21 mouse cellular contexts compared by ENCODE assay signal in genomic region chr4:114643679-114644208, GRCm38 (mm10).
A peak's percentile ranks its signal among the peaks of the same experiment; 100 is the strongest.
DNase-seq lines count a peak whose midpoint lies in the region; ATAC-seq and TF ChIP-seq lines count a peak whose summit lies in the region.
"Had no signal": no experiment of that assay in that cellular context is flagged by ENCODE, and none has a peak within 500 bp of the region (broad histone marks: within the 10 kb centered on the region; RNA-seq: fewer than 3 reads in every experiment).

No protein-coding gene starts in this region.

- peak overlapping the region; percentile 11; the same call in 1 of the 2 replicates for H3K4me2 ChIP-seq in hindbrain, embryonic 12.5 days (replicated peaks)
- no peak overlapping the region for H3K4me2 ChIP-seq in hindbrain, embryonic 11.5 days (replicated peaks; ENCODE audit: low read depth, low read length)
- H3K4me2 ChIP-seq in intestine, postnatal 0 days (replicated peaks; ENCODE audit: low read depth), result peak overlapping the region; percentile 17
- H3K4me2 ChIP-seq: embryonic facial prominence, embryonic 12.5 days; forebrain, embryonic 15.5 days; midbrain, embryonic 12.5 days had no signal

- no peak overlapping the region for H3K4me3 ChIP-seq in hindbrain, embryonic 12.5 days
- no peak overlapping the region for H3K4me3 ChIP-seq in hindbrain, embryonic 11.5 days (ENCODE audit: low read depth, low read length)
- no peak overlapping the region for H3K4me3 ChIP-seq in intestine, postnatal 0 days (ENCODE audit: low read depth, low read length)
- H3K4me3 ChIP-seq: embryonic facial prominence, embryonic 12.5 days; forebrain, embryonic 15.5 days; heart, adult 2 months; left cerebral cortex, adult 2 months; limb, embryonic 10.5 days; midbrain, embryonic 12.5 days had no signal

- H3K36me3 ChIP-seq in hindbrain, embryonic 12.5 days, result no peaks in the 10 kb centered on the region
- H3K36me3 ChIP-seq in hindbrain, embryonic 11.5 days (ENCODE audit: control insufficient read depth, insufficient read depth, low read length), result no peaks in the 10 kb centered on the region
- H3K36me3 ChIP-seq in intestine, postnatal 0 days (ENCODE audit: control insufficient read depth, insufficient read depth), result no peaks in the 10 kb centered on the region
- H3K36me3 ChIP-seq: embryonic facial prominence, embryonic 12.5 days; forebrain, embryonic 15.5 days; limb, embryonic 10.5 days; midbrain, embryonic 12.5 days had no signal

- TF ChIP-seq POLR2A in brain, embryonic 14.5 days (IDR thresholded peaks at IDR 0.05; ENCODE audit: borderline replicate concordance, extremely low read depth, insufficient read depth, insufficient read length, poor library complexity, severe bottlenecking), result no peak

- DNase-seq in hindbrain, embryonic 11.5 days (ENCODE audit: low spot score), result no peak
- DNase-seq in kidney, postnatal 14 days, result peak; percentile 26
- DNase-seq in kidney, postnatal 25 days, result no peak
- peak; percentile 27 for DNase-seq in brain, embryonic 14.5 days (ENCODE audit: low read depth)
- no peak for DNase-seq in cerebellum, postnatal 14 days
- DNase-seq in frontal cortex, adult 2 months (ENCODE audit: extremely low spot score in 1 of 2, low spot score in 1 of 2), result no peak
- DNase-seq: adrenal gland, postnatal 14 days; cerebellum, adult 11 months; cerebellum, postnatal 36 days; gastrocnemius, postnatal 25 days; heart, adult 2 months; kidney, postnatal 36 days; layer of hippocampus, adult 9-11 months; liver, postnatal 0 days had no signal

- H3K4me1 ChIP-seq in hindbrain, embryonic 12.5 days, result peaks cover 7% of the 10 kb centered on the region
- H3K4me1 ChIP-seq in hindbrain, embryonic 11.5 days (replicated peaks; ENCODE audit: control insufficient read depth, insufficient read depth, low read length), result 0 out of 2 replicates have a peak, but pooled peaks cover under 1% of the 10 kb centered on the region
- no peaks in the 10 kb centered on the region; the same call in 1 of the 2 replicates for H3K4me1 ChIP-seq in intestine, postnatal 0 days (replicated peaks; ENCODE audit: control insufficient read depth, insufficient read depth, low read length)

- no peak for ATAC-seq in hindbrain, embryonic 12.5 days (ENCODE audit: low FRiP score)
- no peak for ATAC-seq in hindbrain, embryonic 11.5 days (ENCODE audit: low FRiP score)
- ATAC-seq in intestine, postnatal 0 days, result no peak
- ATAC-seq: forebrain, embryonic 15.5 days; liver, postnatal 0 days had no signal

- WGBS in hindbrain, embryonic 12.5 days, result 61% methylated on average over 20 of the region's 20 CpGs
- WGBS in hindbrain, embryonic 11.5 days, result 39% methylated on average over 20 of the region's 20 CpGs
- 16% methylated on average over 20 of the region's 20 CpGs for WGBS in intestine, postnatal 0 days

- peaks cover 25% of the 10 kb centered on the region for H3K27me3 ChIP-seq in hindbrain, embryonic 12.5 days
- H3K27me3 ChIP-seq in hindbrain, embryonic 11.5 days (ENCODE audit: control insufficient read depth, insufficient read depth, low read length), result peaks cover 3% of the 10 kb centered on the region; the same call in 1 of the 2 replicates
- no peaks in the 10 kb centered on the region for H3K27me3 ChIP-seq in intestine, postnatal 0 days (replicated peaks; ENCODE audit: control insufficient read depth, insufficient read depth, low read length)

- H3K9me3 ChIP-seq in hindbrain, embryonic 12.5 days (replicated peaks), result no peaks in the 10 kb centered on the region
- no peaks in the 10 kb centered on the region for H3K9me3 ChIP-seq in hindbrain, embryonic 11.5 days (ENCODE audit: control insufficient read depth, low read length)
- H3K9me3 ChIP-seq in intestine, postnatal 0 days (ENCODE audit: control insufficient read depth), result no peaks in the 10 kb centered on the region
- H3K9me3 ChIP-seq: embryonic facial prominence, embryonic 12.5 days; forebrain, embryonic 15.5 days; limb, embryonic 10.5 days; midbrain, embryonic 12.5 days had no signal

- TF ChIP-seq CTCF in brain, embryonic 14.5 days (IDR thresholded peaks at IDR 0.05; ENCODE audit: borderline replicate concordance, extremely low read depth, insufficient read depth, insufficient read length), result no peak
- TF ChIP-seq CTCF in intestine, postnatal 0 days (IDR thresholded peaks at IDR 0.05; ENCODE audit: low read depth), result no peak

- H3K9ac ChIP-seq in hindbrain, embryonic 12.5 days, result no peak overlapping the region
- H3K9ac ChIP-seq in hindbrain, embryonic 11.5 days (ENCODE audit: low read depth, low read length), result no peak overlapping the region
- no peak overlapping the region for H3K9ac ChIP-seq in intestine, postnatal 0 days (ENCODE audit: low read depth, low read length)
- H3K9ac ChIP-seq: embryonic facial prominence, embryonic 12.5 days; forebrain, embryonic 15.5 days; liver, postnatal 0 days; midbrain, embryonic 12.5 days had no signal

- no peak overlapping the region for H3K27ac ChIP-seq in hindbrain, embryonic 12.5 days
- no peak overlapping the region for H3K27ac ChIP-seq in hindbrain, embryonic 11.5 days (ENCODE audit: low read depth, low read length)
- H3K27ac ChIP-seq in intestine, postnatal 0 days (ENCODE audit: low read depth, low read length), result no peak overlapping the region
- H3K27ac ChIP-seq: embryonic facial prominence, embryonic 12.5 days; forebrain, embryonic 15.5 days; heart, adult 2 months; left cerebral cortex, adult 2 months; limb, embryonic 10.5 days; midbrain, embryonic 12.5 days had no signal

Comparison
In these comparisons a context has a peak if more than half of its experiments do, and no peak if none do; other contexts are left out.
1. DNase-seq: peak in kidney, postnatal 14 days (single experiment) and brain, embryonic 14.5 days (single experiment); none in hindbrain, embryonic 11.5 days (single experiment), kidney, postnatal 25 days (0 of 2), cerebellum, postnatal 14 days (0 of 2) and frontal cortex, adult 2 months (0 of 2).